Mouse (Mus musculus) kidney, postnatal 25 days (tissue): ENCODE measurements at regions not wholly inside any gene's neighbourhood (a gene's known extent, or its start where the extent isn't known, plus 50 kb on each side); places are given as distances from the start of the nearest gene placed in this dataset.
"Not testable (repeated sequence)": the region's sequence is repeated elsewhere in the genome, so short reads cannot be mapped to it uniquely, and the experiment has no call there.

Experiments
- DNase-seq, 2 experiments: peaks; one replicate each; pipeline ENCODE4 v3.0.0; 2021; ENCODE audit warnings: mixed read lengths in 2 of 2

DNA sequence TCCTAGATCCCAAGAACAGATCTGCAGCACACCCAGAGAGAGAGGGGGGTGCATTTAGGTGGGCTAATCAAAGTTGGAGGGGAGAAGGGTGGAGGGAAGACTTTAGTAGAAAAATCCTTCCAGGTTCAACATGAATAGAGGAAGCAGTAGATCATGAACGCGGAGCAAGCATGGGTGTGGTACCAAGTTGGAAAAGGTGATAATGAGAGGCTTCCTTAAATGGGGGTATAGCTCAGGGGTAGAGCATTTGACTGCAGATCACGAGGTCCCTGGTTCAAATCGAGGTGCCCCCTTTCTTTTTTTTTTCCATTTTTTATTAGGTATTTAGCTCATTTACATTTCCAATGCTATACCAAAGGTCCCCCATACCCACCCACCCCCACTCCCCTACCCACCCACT lies 54.0 kb upstream of the Krba1 start:
- not testable (repeated sequence) for DNase-seq

DNA sequence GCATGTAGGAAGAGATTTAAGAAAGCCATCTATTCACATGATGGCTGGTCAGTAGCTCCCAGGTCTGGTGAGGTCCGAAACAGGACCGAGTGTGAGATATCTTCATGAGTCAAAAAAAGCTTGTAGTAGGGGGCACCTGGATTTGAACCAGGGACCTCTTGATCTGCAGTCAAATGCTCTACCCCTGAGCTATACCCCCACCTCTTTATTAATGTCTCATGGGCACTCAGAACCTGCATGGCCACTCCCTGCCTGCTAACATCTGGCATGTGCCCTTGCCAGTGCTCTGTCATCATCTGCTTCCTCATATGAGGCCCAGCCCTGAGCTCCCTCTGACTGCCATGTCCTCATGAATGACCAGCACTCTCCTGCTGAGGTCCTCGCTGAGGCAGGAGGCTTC lies 58.4 kb upstream of the Krba1 start:
- DNase-seq: not testable (repeated sequence)

- DNase-seq: no peak
Observed at GRCm38 (mm10) chr6:48288011-48288410, 107.4 kb upstream of the Krba1 start.

DNA sequence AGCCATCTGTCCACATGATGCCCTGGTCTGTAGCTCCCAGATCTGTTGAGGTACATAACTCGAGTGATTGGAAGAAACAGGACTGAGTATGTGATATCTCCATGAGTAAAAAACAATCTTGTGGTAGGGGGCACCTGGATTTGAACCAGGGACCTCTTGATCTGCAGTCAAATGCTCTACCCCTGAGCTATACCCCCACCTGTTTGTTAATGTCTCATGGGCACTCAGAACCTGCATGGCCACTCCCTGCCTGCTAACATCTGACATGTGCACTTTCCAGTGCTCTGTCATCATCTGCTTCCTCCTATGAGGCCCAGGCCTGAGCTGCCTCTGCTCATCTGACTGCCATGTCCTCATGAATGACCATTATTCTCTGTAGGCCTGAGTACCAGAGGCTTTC lies 115.7 kb upstream of the Krba1 start:
- DNase-seq: not testable (repeated sequence)

DNA sequence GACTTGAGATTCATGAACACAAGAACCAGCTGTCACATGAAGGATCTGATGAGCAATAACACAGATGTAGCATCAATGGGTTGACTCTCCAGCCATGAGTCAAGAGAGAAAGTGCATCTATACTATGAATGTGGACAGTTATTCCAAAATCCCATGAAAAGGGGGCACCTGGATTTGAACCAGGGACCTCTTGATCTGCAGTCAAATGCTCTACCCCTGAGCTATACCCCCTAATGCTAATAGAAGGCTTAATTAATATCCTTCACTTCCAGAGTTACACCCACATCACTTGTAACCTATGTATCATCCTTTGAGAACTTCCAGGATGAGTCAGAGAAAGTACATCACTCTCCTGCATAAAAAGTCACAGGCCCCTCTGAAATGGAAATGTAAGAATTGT lies 133.8 kb upstream of the Krba1 start:
- not testable (repeated sequence) for DNase-seq

- DNase-seq: not testable (repeated sequence)
Observed at GRCm38 (mm10) chr6:48252989-48253388, 142.4 kb upstream of the Krba1 start.

DNA sequence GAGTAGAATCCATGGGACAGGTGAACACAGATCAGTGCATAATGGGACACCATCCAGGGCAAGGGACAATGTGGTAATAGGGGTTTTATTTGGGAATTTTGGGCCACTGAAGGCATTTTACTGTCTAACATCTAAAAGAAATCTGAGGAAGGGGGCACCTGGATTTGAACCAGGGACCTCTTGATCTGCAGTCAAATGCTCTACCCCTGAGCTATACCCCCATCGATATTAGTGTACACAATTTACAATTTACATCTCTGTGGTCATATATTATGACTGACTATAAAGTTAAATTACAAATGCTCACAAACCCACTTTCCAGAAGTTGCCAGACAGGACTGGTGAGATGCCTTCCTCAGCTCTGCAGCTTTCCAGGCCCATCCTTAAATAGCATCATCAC lies 143.4 kb upstream of the Krba1 start:
- DNase-seq: no peak

DNA sequence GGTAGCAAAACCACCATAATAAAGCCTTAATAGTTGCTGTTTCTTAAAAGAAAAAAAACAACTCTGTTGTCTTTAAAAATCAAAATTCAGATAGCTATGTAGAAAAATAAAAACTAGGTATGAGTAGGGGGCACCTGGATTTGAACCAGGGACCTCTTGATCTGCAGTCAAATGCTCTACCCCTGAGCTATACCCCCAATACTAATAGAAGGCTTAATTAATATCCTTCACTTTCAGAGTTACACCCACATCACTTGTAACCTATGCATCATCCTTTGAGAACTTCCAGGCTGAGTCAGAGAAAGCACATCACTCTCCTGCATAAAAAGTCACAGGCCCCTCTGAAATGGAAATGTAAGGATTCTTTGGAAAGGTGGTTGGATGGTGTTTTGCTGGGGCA lies 151.2 kb upstream of the Krba1 start:
- DNase-seq: not testable (repeated sequence)

GRCm38 (mm10) chr6:48227431-48227830 lies 141.0 kb upstream of the Zfp746 start:
- peak; percentile 50 to 63 for DNase-seq

DNA sequence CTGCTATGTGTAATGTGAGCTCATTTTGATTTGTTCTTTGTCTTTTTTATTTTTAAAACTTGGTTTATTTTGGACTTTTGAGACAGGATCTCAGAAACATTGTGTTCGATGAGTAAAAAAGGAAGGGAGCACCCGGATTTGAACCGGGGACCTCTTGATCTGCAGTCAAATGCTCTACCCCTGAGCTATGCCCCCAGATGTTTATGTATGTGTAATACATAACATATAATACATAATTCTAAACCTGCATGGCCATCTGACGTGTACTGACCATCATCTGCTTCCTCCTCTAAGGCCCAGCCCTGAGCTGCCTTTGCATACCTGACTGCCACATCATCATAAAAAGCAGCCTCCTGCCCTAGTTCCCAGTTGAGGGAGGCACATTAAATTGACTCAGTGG lies 137.8 kb upstream of the Zfp746 start:
- no peak for DNase-seq

GRCm38 (mm10) chr6:48222971-48223370 lies 136.6 kb upstream of the Zfp746 start:
- DNase-seq: no peak

DNA sequence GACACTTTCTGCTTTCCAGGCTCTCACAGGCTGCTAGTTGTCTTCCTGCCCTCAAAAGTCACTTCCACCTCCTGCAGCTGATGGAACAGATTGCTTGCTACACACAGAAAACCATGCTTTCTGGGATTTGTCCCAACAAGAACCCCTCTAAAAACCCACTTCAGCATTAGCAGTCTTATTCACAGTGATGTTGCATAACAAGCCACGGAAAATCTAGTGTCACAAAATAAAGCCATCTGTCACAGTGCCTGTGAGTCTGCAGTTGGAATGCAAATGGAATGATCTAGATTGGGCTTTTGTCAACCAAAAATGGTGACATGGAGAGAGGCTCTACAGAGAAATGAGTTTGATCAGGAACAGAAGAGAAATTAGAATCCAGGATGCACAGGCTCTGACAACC lies 135.4 kb upstream of the Zfp746 start:
- DNase-seq: not testable (repeated sequence)

- DNase-seq: no peak
Observed at GRCm38 (mm10) chr6:48215212-48215611, 128.8 kb upstream of the Zfp746 start.

GRCm38 (mm10) chr6:48209739-48210138 lies 123.3 kb upstream of the Zfp746 start:
- DNase-seq: no peak

- DNase-seq: no peak
Observed at GRCm38 (mm10) chr6:48209103-48209502, 122.7 kb upstream of the Zfp746 start.

GRCm38 (mm10) chr6:48205722-48206121 lies 119.3 kb upstream of the Zfp746 start:
- no peak for DNase-seq

GRCm38 (mm10) chr6:48199951-48200350 lies 113.6 kb upstream of the Zfp746 start:
- DNase-seq: no peak

GRCm38 (mm10) chr6:48198806-48199205 lies 112.4 kb upstream of the Zfp746 start:
- no peak for DNase-seq

DNA sequence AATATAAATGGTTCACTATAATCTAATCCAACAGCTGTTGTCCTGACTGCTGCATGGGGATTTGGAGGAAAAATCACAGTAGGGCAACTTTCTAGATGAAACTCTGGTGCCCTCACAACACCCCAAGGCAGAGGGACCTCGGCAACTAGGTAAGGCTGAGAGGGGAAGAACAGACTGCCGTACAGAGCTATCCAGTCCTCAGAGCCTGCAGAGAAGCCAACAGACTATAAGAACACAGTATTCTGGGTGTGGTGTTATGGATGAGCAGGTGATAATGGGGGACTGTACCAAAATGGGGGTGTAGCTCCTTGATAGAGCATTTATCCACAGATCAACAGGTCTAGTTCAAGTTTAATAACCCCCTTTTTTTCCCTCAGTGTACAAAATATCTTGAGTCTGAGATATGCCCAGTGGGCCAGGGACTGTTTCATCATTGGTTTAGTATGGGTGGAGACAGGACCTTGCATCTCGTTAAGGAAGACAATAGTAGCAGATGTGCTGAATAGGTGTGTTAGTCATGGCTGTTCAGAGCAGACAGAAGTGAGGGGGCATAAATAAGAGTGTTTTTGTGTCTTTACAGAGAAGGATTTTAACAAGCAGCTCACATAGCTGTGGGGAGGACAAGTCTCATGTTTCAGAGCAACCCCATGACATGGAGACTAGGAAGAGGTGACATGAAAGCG lies 111.4 kb upstream of the Zfp746 start:
- no peak for DNase-seq

DNA sequence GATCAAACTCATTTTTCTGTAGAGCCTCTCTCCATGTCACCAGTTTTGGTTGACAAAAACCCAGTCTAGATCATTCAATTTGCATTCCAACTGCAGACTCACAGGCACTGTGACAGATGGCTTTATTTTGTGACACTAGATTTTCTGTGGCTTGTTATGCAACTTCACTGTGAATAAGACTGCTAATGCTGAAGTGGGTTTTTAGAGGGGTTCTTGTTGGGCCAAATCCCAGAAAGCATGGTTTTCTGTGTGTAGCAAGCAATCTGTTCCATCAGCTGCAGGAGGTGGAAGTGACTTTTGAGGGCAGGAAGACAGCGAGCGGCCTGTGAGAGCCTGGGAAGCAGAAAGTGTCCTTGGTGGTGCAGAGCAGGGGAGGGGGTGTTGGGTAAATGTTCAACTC lies 102.0 kb upstream of the Zfp746 start:
- not testable (repeated sequence) for DNase-seq

DNA sequence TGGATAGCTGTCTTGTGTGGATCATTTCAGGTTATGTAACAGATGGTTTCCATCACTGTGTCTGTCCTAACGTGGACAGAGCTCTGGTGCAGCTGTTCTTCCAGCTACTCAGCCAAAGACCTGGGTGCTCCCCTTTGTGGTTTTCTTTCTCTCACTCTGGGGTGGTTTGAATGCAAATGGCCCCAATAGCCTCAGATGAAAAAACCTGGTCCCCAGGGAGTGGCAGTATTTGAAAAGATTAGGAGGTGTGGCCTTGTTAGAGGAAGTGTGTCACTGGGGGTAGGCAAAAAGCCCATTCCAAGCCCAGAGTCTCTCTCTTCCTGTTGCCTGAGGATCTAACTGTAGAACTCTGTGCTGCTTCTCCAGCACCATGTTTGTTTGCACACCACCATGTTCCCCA lies 98.9 kb upstream of the Zfp746 start:
- DNase-seq: no peak

DNA sequence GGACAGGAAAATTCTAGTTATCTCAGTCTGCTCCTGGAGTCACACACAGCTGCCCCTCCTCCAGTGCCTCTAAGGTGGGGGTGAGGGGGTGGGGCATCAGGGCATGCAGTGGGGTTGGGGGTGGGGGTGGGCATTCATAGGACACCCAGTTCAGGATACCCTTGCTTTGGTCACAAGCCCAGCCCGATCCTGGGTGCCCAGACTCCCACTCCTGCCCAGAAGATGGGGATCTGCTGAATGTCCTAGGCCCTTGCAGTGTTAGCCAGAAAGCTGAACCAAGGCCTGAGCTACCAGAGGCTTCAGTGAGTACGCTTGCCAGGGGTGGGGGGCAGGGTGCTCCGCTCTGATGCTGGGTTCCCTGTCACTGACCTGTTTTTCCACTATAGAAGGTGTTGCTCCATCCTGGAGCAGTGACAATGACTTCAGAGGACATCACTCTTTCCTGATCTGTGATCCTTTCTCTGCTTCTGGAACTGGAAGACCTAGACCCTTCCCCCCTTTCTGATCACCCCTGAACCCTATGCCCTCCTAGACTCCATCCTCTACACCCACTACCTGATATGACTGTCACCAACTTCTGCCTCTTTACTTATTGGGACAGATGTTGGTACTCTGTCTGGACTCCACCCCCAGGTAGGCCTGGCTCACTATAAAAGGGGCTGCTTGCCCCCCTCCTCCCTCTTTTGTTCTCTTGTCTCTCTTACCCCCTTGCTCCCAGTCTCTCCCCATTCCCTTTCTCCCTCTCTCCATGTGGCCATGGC lies 92.1 kb upstream of the Zfp746 start:
- no peak for DNase-seq

GRCm38 (mm10) chr6:48177936-48178335 lies 91.5 kb upstream of the Zfp746 start:
- peak; percentile 60 to 84 for DNase-seq

DNA sequence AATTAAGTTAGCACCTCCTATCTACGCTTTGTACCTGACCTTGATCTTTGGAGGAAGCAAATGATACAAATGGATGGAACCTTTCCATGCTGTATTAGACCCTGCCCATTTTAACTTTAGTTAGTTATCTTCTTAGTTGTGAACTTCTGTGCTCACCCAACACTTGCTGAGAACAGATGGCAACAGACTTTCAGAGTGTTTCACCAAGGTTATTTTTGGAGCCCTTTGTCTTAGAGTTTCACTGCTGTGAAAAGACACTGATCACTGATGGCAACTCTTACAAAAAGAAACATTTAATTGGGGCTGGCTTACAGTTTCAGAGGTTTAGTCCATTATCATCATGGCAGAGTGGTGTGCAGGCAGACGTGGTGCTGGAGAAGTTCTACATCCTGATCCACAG lies 88.8 kb upstream of the Zfp746 start:
- no peak for DNase-seq
